21 mouse cellular contexts compared by ENCODE assay signal in genomic region chr5:92838351-92838784, GRCm38 (mm10).
A peak's percentile ranks its signal among the peaks of the same experiment; 100 is the strongest.
DNase-seq lines count a peak whose midpoint lies in the region; ATAC-seq lines count a peak whose summit lies in the region.
"Had no signal": no experiment of that assay in that cellular context is flagged by ENCODE, and none has a peak within 500 bp of the region (broad histone marks: within the 10 kb centered on the region; RNA-seq: fewer than 3 reads in every experiment).

No protein-coding gene starts in this region.

- no peak overlapping the region for H3K27ac ChIP-seq in hindbrain, embryonic 16.5 days (ENCODE audit: low read depth, low read length)
- no peak overlapping the region for H3K27ac ChIP-seq in hindbrain, embryonic 12.5 days
- no peak overlapping the region for H3K27ac ChIP-seq in intestine, embryonic 16.5 days (ENCODE audit: low read length)
- H3K27ac ChIP-seq: embryonic facial prominence, embryonic 15.5 days; limb, embryonic 13.5 days; liver, embryonic 15.5 days; macrophage; stomach, embryonic 15.5 days had no signal

- WGBS in hindbrain, embryonic 16.5 days, result 76% methylated on average over 9 of the region's 9 CpGs
- 90% methylated on average over 9 of the region's 9 CpGs for WGBS in hindbrain, embryonic 12.5 days
- 71% methylated on average over 9 of the region's 9 CpGs for WGBS in intestine, embryonic 16.5 days

- H3K36me3 ChIP-seq in hindbrain, embryonic 16.5 days (ENCODE audit: control insufficient read depth, insufficient read depth, low read length), result no peaks in the 10 kb centered on the region
- no peaks in the 10 kb centered on the region for H3K36me3 ChIP-seq in hindbrain, embryonic 12.5 days
- H3K36me3 ChIP-seq in intestine, embryonic 16.5 days (ENCODE audit: control insufficient read depth, insufficient read depth, low read length), result no peaks in the 10 kb centered on the region
- H3K36me3 ChIP-seq: embryonic facial prominence, embryonic 15.5 days; heart, embryonic 12.5 days; limb, embryonic 13.5 days; liver, embryonic 15.5 days; stomach, embryonic 15.5 days had no signal

- H3K4me3 ChIP-seq in hindbrain, embryonic 16.5 days (ENCODE audit: low read length), result no peak overlapping the region
- H3K4me3 ChIP-seq in hindbrain, embryonic 12.5 days, result no peak overlapping the region
- no peak overlapping the region for H3K4me3 ChIP-seq in intestine, embryonic 16.5 days (ENCODE audit: low read length)
- H3K4me3 ChIP-seq: embryonic facial prominence, embryonic 15.5 days; heart, embryonic 12.5 days; limb, embryonic 13.5 days; liver, embryonic 15.5 days; stomach, embryonic 15.5 days had no signal

- H3K4me1 ChIP-seq in hindbrain, embryonic 16.5 days (ENCODE audit: control insufficient read depth, insufficient read depth, low read depth, low read length), result no peaks in the 10 kb centered on the region
- peaks cover 6% of the 10 kb centered on the region; the same call in 1 of the 2 replicates for H3K4me1 ChIP-seq in hindbrain, embryonic 12.5 days
- H3K4me1 ChIP-seq in intestine, embryonic 16.5 days (ENCODE audit: control insufficient read depth, insufficient read depth, low read length), result peaks cover 25% of the 10 kb centered on the region
- H3K4me1 ChIP-seq: embryonic facial prominence, embryonic 15.5 days had no signal

- DNase-seq in R1 (ENCODE audit: low read depth, low spot score), result peak; percentile 47
- DNase-seq in ZHBTc4 (ENCODE audit: low read depth, low spot score), result peak; percentile 12
- DNase-seq in neural tube, embryonic 10.5 days (ENCODE audit: extremely low spot score, low spot score), result no peak
- no peak for DNase-seq in adrenal gland, adult 18-20 months (ENCODE audit: low spot score in 2 of 2)
- DNase-seq: adrenal gland, postnatal 25 days; cerebellum, adult 18-20 months; cerebellum, postnatal 25 days; embryo, embryonic 11 days; heart, postnatal 14 days; right cerebral cortex, postnatal 14 days; thymus, adult 2 months had no signal

- ATAC-seq in hindbrain, embryonic 16.5 days, result peak; percentile 29; the same call in 1 of the 2 replicates
- ATAC-seq in hindbrain, embryonic 12.5 days (ENCODE audit: low FRiP score), result no peak
- peak; percentile 86 for ATAC-seq in intestine, embryonic 16.5 days

- no peaks in the 10 kb centered on the region for H3K27me3 ChIP-seq in hindbrain, embryonic 16.5 days (replicated peaks; ENCODE audit: control insufficient read depth, insufficient read depth, low read length)
- H3K27me3 ChIP-seq in hindbrain, embryonic 12.5 days, result no peaks in the 10 kb centered on the region
- no peaks in the 10 kb centered on the region for H3K27me3 ChIP-seq in intestine, embryonic 16.5 days (replicated peaks; ENCODE audit: control insufficient read depth, insufficient read depth, low read length)
- H3K27me3 ChIP-seq: embryonic facial prominence, embryonic 15.5 days; heart, embryonic 12.5 days; limb, embryonic 13.5 days; liver, embryonic 15.5 days; stomach, embryonic 15.5 days had no signal

- no peaks in the 10 kb centered on the region for H3K9me3 ChIP-seq in hindbrain, embryonic 16.5 days (ENCODE audit: control insufficient read depth, low read length)
- H3K9me3 ChIP-seq in hindbrain, embryonic 12.5 days (replicated peaks), result no peaks in the 10 kb centered on the region
- H3K9me3 ChIP-seq in intestine, embryonic 16.5 days (ENCODE audit: control insufficient read depth, low read length), result no peaks in the 10 kb centered on the region; the same call in 1 of the 2 replicates
- H3K9me3 ChIP-seq: embryonic facial prominence, embryonic 15.5 days; heart, embryonic 12.5 days; limb, embryonic 13.5 days; liver, embryonic 15.5 days; stomach, embryonic 15.5 days had no signal

- no peak overlapping the region for H3K9ac ChIP-seq in hindbrain, embryonic 16.5 days (ENCODE audit: low read depth, low read length)
- H3K9ac ChIP-seq in hindbrain, embryonic 12.5 days, result no peak overlapping the region
- no peak overlapping the region for H3K9ac ChIP-seq in intestine, embryonic 16.5 days (ENCODE audit: low read depth, low read length)
- H3K9ac ChIP-seq: embryonic facial prominence, embryonic 15.5 days; heart, embryonic 12.5 days; limb, embryonic 13.5 days; liver, embryonic 15.5 days; stomach, embryonic 15.5 days had no signal

- no peak overlapping the region for H3K4me2 ChIP-seq in hindbrain, embryonic 16.5 days (ENCODE audit: low read length)
- no peak overlapping the region for H3K4me2 ChIP-seq in hindbrain, embryonic 12.5 days (replicated peaks)
- no peak overlapping the region for H3K4me2 ChIP-seq in intestine, embryonic 16.5 days (ENCODE audit: low read depth, low read length)
- H3K4me2 ChIP-seq: embryonic facial prominence, embryonic 15.5 days; heart, embryonic 12.5 days; limb, embryonic 13.5 days; liver, embryonic 15.5 days; midbrain, embryonic 11.5 days; stomach, embryonic 15.5 days had no signal

Comparison
In these comparisons a context has a peak if more than half of its experiments do, and no peak if none do; other contexts are left out.
1. DNase-seq: peak in R1 (single experiment) and ZHBTc4 (single experiment); none in neural tube, embryonic 10.5 days (single experiment) and adrenal gland, adult 18-20 months (0 of 2).